Mouse (Mus musculus): ENCODE measurements around the gene Spata32.

Gene Spata32

GRCm38 (mm10) chr11:103158621-103159478 is 59.4 kb downstream of the Spata32 start:
- in situ Hi-C loops (cut with MboI, MseI): no loop called here

Measured in T-helper 1 cell (primary cell).